Mouse (Mus musculus): Measurements from ENCODE around the gene Klhl25. TPM values are rescaled to one million over a fixed set of nuclear protein-coding genes. Genes with fewer than 3 reads are reported as not detected.
"Not testable (repeated sequence)": the region's sequence is repeated elsewhere in the genome, so short reads cannot be mapped to it uniquely, and the experiment has no call there.

Gene Klhl25
- polyA plus RNA-seq, 1 experiment, result 31.0 TPM

DNA sequence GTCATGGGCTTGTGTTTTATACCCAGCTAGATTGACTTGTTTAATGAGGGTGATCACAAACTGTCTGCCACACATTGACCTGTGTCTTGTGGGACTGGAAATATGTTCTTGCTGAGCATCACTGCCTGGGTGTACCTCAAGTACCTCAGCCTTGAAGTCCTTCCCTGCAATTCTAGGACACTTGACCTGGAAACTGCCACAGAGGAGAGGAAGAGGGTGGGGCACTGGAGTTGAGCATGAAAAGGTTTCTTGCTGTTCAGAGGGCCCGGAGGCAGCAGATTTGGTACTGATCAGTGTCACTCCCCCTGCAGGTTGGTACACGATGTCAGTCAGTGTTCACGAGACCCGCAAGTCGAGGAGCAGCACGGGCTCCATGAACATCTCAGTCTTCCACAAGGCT is 16.9 kb downstream of the Klhl25 start:
- no peak for DNase-seq (ENCODE audit: low read depth)
- TF ChIP-seq CTCF (IDR thresholded peaks at IDR 0.05; ENCODE audit: borderline replicate concordance, extremely low read depth, insufficient read depth, insufficient read length) (no peak), POLR2A (IDR thresholded peaks at IDR 0.05; ENCODE audit: borderline replicate concordance, extremely low read depth, insufficient read depth, insufficient read length, poor library complexity, severe bottlenecking) (no peak)

DNA sequence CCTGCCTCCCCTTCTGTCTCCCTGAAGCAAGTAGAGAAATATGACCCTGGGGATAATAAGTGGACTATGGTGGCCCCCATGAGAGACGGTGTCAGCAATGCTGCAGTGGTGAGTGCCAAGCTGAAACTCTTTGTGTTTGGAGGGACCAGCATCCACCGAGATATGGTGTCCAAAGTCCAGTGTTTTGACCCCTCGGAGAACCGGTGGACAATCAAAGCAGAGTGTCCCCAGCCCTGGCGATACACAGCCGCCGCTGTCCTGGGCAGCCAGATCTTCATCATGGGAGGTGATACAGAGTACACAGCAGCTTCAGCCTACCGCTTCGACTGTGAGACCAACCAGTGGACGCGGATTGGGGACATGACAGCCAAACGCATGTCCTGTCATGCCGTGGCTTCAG is 18.4 kb downstream of the Klhl25 start:
- TF ChIP-seq POLR2A (IDR thresholded peaks at IDR 0.05; ENCODE audit: borderline replicate concordance, extremely low read depth, insufficient read depth, insufficient read length, poor library complexity, severe bottlenecking) (no peak), CTCF (IDR thresholded peaks at IDR 0.05; ENCODE audit: borderline replicate concordance, extremely low read depth, insufficient read depth, insufficient read length) (no peak)
- no peak for DNase-seq (ENCODE audit: low read depth)

DNA sequence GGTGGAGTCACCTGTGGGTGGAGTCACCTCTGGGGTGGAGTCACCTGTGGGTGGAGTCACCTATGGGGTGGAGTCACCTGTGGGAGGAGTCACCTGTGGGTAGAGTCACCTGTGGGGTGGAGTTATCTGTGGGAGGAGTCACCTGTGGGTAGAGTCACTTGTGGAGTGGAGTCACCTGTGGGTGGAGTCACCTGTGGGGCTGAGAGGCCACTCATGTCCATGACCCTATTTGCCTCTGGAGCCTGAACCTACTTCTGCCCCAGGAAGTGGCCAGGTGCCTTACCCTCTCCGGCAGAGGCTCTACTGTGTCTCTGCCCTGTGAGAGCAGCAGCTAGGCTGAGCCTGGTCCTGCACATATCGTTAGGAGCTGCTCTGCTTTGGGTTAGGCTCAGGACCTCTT is 20.6 kb downstream of the Klhl25 start:
- TF ChIP-seq CTCF (IDR thresholded peaks at IDR 0.05; ENCODE audit: borderline replicate concordance, extremely low read depth, insufficient read depth, insufficient read length) (no peak), POLR2A (IDR thresholded peaks at IDR 0.05; ENCODE audit: borderline replicate concordance, extremely low read depth, insufficient read depth, insufficient read length, poor library complexity, severe bottlenecking) (no peak)

DNA sequence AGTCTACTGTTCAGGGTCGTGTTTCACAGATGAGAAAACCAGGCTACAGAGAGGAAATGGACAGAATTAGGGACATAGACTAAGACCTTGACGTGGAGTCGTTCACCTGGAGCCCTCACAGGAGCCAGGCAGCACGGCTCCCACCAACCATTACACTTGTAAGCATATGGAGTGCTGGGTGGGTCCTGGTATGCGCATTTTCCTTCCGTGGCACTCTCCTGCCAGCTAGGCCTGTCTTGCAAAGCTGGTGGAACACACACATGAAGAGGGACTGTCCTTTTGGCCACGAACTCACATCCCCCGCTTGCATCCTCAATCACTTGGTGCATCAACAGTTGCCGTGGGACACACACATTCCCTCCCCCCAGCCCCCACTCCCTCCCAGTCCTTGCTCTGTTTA is 22.4 kb downstream of the Klhl25 start:
- no peak for DNase-seq (ENCODE audit: low read depth)
- TF ChIP-seq CTCF (IDR thresholded peaks at IDR 0.05; ENCODE audit: borderline replicate concordance, extremely low read depth, insufficient read depth, insufficient read length) (no peak), POLR2A (IDR thresholded peaks at IDR 0.05; ENCODE audit: borderline replicate concordance, extremely low read depth, insufficient read depth, insufficient read length, poor library complexity, severe bottlenecking) (no peak)

More for the DNA sequence above, 20.6 kb downstream of the Klhl25 start:
- no peak for DNase-seq (ENCODE audit: low read depth)

DNA sequence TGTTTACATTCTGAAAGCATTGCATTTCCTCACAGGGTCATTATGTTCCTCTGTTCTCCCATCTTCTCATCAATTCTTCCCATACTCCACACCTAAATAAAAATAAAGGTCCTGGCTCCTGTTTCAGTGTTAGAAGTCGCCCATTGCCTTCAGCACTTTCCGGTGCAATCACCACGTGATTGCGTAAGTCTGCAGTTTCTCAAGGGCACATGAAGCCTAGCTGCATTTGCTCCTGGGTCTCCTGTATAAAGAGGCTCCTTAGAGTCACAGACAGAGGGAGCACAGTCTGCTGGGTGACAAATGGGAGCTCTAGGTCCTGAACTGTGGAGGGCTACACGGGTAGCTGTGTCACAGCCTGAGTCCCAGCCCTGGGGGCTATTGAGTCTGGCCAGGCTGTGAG is 24.1 kb downstream of the Klhl25 start:
- DNase-seq (ENCODE audit: low read depth), result no peak
- TF ChIP-seq POLR2A (IDR thresholded peaks at IDR 0.05; ENCODE audit: borderline replicate concordance, extremely low read depth, insufficient read depth, insufficient read length, poor library complexity, severe bottlenecking) (no peak), CTCF (IDR thresholded peaks at IDR 0.05; ENCODE audit: borderline replicate concordance, extremely low read depth, insufficient read depth, insufficient read length) (no peak)

DNA sequence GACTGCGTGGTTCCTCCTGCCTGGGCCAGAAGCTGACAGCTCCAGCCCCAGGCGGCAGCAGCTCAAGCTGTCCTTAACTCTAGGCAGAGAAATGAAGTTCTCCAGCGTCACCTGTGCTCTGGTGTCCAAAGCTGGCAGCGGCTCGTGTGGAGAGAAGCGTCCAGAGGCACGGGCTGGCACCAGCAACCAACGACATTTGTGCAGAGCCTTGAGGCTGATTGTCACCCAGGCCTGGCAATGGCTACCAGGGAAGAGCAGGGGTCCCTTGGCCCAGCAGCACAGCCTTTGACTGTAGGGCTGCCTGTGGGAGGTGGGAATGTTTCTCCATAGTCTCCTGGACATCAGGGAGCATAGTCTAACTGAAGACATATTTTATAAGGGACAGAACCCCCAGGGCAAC is 24.6 kb downstream of the Klhl25 start:
- TF ChIP-seq CTCF (IDR thresholded peaks at IDR 0.05; ENCODE audit: borderline replicate concordance, extremely low read depth, insufficient read depth, insufficient read length) (no peak), POLR2A (IDR thresholded peaks at IDR 0.05; ENCODE audit: borderline replicate concordance, extremely low read depth, insufficient read depth, insufficient read length, poor library complexity, severe bottlenecking) (no peak)
- no peak for DNase-seq (ENCODE audit: low read depth)

DNA sequence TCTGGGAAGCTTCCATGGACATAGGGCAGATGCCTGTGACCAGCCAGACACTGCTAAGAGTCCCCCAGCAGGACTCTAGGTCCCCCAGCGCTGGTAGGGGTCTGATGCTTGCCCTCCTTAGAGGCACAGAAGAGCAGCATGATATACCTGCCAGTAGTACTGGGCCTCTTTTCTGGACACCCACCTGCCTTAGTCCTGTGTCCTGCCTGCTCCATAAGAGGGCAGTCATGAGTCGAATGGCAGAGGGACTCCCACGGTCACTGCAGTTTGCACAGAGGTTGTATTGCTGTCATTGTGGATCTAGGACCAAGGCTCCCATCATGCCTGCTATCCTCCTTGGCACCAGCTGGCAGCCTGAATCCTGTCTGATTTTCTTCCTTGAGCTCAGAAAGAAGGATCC is 25.1 kb downstream of the Klhl25 start:
- DNase-seq (ENCODE audit: low read depth), result no peak
- no peak for TF ChIP-seq POLR2A (IDR thresholded peaks at IDR 0.05; ENCODE audit: borderline replicate concordance, extremely low read depth, insufficient read depth, insufficient read length, poor library complexity, severe bottlenecking)
- TF ChIP-seq CTCF (IDR thresholded peaks at IDR 0.05; ENCODE audit: borderline replicate concordance, extremely low read depth, insufficient read depth, insufficient read length), result peak; percentile 28; the same call in 1 of the 2 replicates

DNA sequence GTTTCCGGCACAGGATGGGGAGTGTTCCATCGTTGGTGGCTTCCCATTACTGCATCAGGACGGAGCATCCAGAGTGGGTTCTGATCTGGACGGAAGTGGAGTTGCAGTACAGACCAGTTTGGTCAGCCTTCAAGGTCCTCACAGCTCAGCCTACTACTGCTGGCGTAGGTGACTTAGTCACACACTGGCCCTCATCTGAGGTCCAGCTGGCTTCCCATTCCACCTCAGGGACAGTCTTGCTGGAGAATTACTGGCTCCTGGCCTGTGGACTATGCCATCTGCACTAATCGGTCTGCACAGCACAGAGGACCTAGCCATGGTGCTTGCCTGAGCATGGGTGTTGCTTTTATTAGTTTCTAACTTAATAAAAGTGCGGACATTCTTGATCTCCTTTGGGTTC is 25.6 kb downstream of the Klhl25 start:
- no peak for DNase-seq (ENCODE audit: low read depth)
- TF ChIP-seq POLR2A (IDR thresholded peaks at IDR 0.05; ENCODE audit: borderline replicate concordance, extremely low read depth, insufficient read depth, insufficient read length, poor library complexity, severe bottlenecking) (no peak), CTCF (IDR thresholded peaks at IDR 0.05; ENCODE audit: borderline replicate concordance, extremely low read depth, insufficient read depth, insufficient read length) (no peak)

DNA sequence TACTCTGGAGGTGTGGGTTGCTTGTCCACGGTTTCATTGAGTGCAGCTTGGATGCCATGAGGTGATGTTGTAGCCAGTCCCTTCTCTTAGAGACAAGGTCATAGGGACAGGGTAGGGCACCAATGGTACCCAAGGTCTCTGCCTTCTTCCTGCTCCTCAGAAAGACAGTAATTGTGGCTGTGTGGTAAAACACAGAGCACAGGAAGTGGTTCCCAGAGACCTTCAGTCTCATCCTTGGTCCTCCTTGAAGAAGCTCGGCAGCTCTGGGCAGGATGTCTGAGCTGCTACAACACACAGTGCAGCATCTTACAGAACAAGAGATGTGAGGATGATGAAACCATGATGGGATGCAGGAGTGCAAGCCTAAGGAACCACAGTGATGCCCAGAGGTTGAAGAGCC is 31.3 kb downstream of the Klhl25 start:
- DNase-seq (ENCODE audit: low read depth), result not testable (repeated sequence)

DNA sequence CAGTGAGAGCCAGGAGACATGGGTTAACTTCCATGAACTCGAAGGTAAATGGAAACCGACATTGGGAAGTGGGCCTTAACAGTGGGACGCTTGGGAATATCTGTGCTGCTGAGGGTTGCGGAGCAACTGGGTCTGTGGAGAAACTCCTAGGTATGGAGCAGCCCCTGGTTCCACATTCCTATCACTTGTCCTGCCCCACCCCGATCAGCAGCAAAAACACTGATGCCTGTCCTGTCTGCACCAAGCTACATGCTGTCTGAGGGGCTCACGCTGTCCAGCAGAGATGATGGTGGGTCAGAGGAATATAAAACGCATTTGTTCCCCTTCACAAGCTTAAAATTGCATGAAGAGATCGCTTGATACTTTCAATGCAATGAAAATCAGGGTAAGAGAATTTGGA is 32.1 kb downstream of the Klhl25 start:
- DNase-seq (ENCODE audit: low read depth), result no peak
- no peak for TF ChIP-seq CTCF (IDR thresholded peaks at IDR 0.05; ENCODE audit: borderline replicate concordance, extremely low read depth, insufficient read depth, insufficient read length)
- no peak for TF ChIP-seq POLR2A (IDR thresholded peaks at IDR 0.05; ENCODE audit: borderline replicate concordance, extremely low read depth, insufficient read depth, insufficient read length, poor library complexity, severe bottlenecking)

DNA sequence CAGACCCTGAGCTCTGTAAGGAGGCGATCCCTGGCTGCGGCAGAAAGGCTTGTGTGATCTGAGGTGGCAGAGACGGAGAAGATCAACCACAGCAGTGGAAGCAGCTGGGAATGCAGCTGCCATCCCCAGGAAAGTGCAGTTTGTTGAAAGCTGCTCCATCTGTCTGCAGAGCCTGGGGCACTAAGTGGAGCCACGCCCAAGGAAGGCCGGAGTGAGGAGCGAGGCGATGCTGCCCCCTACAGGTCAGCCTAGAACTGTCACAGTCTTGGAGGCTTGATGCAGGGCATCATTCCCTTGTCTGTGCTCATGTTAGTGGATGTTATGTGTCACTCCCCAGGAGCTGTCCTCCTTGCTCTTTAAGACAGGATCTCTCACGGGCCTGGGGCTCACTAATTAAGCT is 32.5 kb downstream of the Klhl25 start:
- TF ChIP-seq POLR2A (IDR thresholded peaks at IDR 0.05; ENCODE audit: borderline replicate concordance, extremely low read depth, insufficient read depth, insufficient read length, poor library complexity, severe bottlenecking) (no peak), CTCF (IDR thresholded peaks at IDR 0.05; ENCODE audit: borderline replicate concordance, extremely low read depth, insufficient read depth, insufficient read length) (peak; percentile 90)
- DNase-seq (ENCODE audit: low read depth), result peak; percentile 93

DNA sequence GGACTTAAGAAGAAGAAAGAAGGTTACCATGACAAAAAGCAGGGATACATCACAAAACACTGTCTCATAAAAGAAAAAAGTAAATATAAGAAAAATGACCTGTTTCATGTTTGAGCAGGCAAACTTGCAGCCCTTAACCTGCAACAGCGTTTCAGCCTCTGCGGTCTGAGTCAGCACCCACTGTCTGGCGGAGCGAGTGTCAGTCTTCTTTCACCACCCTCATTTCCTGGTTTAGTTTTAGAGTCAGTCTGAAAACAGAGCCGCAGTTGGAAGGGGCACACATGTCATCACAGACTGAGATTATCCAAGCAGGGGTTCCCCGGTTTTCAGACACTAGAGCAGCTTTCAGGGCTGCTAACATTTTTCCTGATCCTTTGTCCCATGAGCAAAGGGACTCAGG is 33.3 kb downstream of the Klhl25 start:
- TF ChIP-seq CTCF (IDR thresholded peaks at IDR 0.05; ENCODE audit: borderline replicate concordance, extremely low read depth, insufficient read depth, insufficient read length) (no peak), POLR2A (IDR thresholded peaks at IDR 0.05; ENCODE audit: borderline replicate concordance, extremely low read depth, insufficient read depth, insufficient read length, poor library complexity, severe bottlenecking) (no peak)
- DNase-seq (ENCODE audit: low read depth), result no peak

DNA sequence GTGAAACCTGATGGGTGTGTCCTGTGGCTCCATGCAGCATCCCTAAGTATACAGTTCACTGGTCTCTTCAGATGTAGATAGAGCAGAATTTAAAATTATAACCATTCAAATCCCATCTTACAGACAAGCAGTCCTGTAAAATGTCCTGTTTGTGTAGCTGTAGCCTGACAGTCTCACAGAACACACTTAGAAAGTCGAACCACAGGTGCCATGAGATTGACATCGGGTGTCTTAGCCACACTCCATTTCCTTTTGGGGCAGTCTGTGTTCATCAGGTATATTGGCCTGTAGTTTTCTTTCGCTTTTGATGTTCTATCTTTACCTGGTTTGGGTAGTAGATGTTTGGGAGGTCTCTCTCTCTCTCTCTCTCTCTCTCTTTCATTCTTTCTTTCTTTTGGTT is 33.7 kb downstream of the Klhl25 start:
- TF ChIP-seq POLR2A (IDR thresholded peaks at IDR 0.05; ENCODE audit: borderline replicate concordance, extremely low read depth, insufficient read depth, insufficient read length, poor library complexity, severe bottlenecking) (no peak), CTCF (IDR thresholded peaks at IDR 0.05; ENCODE audit: borderline replicate concordance, extremely low read depth, insufficient read depth, insufficient read length) (no peak)

More for the DNA sequence above, 33.7 kb downstream of the Klhl25 start:
- DNase-seq (ENCODE audit: low read depth), result no peak
